Mouse (Mus musculus): Measurements from ENCODE around the gene Chn1.

Chn1 gene

DNA sequence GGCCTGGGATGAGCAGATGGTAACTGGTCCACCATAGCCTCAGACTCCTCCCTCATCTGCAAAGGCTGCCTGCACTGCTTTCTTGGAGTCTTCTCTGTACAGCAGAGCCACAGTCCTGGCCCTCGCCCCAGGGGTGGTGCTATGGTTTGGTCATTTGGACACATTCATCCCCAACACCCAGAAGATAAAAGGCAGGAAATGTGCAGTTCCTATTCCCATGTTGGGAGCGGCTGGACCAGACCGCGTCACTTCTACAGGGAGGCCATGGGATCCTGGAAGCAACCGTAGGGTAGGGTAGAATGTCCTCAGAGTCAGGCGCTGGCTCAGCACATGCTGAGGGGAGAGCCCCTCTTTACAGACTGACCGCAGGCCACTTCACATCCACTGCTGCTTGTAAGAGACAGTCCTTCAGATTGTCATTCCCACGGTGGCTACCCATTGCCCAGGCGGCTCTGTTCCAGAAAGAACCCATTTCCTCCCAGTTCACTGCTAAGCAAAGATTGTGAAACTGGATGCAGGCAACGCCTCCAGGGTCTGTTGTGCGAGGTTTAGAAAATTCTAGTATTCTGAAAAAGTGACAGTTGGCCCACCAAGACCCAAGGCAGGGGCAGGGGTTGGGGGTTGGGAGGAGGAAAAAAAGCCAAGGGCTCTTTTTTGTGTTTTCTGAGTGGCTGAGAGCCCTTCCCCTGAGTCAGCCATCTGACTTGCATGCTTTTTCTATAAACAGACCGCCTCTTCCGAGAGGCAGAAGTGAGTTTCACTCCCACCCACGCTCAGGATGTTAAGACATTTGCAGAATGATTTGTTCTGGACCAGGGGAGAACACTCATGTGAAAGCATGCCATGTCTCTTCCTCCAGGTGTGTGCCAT is 182.7 kb downstream of the Chn1 start:
- in situ Hi-C loops (cut with MseI, MboI), result no loop called here

GRCm38 (mm10) chr2:73591246-73591645 is 183.9 kb downstream of the Chn1 start:
- in situ Hi-C loops (cut with MseI, MboI), result no loop called here

DNA sequence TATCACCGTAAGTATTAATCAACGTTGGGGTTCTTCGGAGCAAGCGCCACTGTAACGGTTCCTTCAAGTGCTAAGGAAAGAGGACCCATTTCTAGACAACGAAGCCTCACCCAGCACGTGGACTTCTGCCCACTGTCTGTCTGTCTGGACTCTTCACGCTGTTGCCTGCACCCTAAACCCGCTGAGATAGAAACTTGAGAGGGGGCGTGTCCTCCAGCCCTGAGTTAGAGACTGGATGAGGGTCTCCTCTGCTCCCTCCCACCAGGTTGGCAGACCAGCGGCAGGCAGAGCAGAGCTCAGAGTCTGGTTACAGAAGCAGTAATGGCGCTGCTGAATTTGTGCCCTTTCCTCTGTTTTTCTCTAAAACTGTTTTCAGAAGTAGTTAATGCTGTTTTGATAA is 185.0 kb downstream of the Chn1 start:
- in situ Hi-C loops (cut with MseI, MboI), result no loop called here

DNA sequence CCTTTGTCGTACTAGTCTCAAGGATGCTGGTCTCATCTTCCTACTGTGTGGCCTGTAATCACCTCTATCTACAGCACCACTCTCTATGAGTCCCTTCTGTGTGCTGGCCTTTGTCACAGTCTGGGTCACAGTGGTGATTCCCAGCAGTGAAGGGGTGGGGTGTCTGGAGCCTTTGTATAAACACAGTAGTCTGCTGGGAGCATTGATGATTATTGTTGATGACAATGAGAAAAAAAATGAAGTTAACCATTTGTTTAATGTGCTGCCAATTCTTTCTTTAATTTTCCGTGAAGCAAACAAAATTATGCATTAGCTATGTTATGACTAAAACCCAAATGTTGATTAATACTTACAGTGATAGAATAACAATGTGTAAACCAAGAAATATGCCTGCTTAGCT is 186.2 kb downstream of the Chn1 start:
- in situ Hi-C loops (cut with MseI, MboI), result loop anchor here (10.0 kb wide), 2 partner anchors 156 to 176 kb away; no protein-coding TSS in a partner anchor

DNA sequence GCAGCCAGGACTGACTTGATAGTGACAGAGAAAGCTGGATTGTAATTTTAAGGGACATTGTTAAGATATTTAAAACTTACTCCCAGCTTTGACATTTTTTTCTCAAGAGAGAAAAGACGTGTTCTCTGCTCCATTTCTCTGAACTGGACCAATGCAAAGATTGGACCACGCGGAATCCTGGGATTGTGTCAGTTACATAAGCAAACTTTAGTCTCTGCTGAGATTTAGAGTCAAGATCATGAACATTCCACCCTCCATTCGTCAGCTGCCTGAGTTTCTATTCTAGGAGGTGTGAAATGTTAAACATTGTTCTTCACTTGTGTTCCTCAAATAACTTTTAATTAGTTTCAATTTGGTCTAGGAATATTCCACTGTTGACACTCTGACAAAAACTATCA is 188.0 kb downstream of the Chn1 start:
- in situ Hi-C loops (cut with MseI, MboI), result loop anchor here (10.0 kb wide), 2 partner anchors 158 to 178 kb away; no protein-coding TSS in a partner anchor

DNA sequence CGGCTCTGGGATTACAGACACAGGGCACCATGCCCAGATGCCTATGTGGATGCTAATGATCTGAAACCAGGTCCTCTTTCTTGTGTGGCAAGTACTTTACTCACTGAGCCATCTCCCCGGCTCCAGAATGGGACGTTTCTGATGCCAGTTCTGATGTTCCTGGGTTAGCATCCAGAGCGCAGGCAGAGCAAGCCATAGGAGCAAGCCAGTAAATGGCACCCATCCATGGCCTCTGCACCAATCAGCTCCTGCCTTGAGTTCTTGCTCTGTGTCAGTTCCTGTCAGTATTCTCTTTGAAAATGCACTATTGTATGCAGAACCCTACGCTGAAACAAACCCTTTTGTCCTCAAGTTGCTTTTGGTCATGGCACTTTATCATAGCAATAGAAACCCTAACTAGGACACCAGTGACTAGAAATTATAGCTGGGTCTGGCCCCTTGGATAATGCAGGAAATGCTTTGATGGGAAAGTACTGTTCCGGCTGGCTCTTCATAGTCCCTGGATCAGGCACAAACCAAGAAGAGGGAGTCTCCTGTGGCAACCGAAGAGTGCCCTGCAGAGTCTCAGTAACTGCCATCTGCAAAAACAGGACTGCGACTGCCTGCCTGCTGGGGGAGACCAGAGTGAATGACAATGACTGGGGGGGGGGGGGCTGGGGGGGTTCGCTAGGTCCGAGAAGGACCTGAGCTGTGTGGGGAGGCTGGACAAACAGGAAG is 188.6 kb downstream of the Chn1 start:
- in situ Hi-C loops (cut with MseI, MboI), result loop anchor here (10.0 kb wide), 2 partner anchors 158 to 178 kb away; no protein-coding TSS in a partner anchor

GRCm38 (mm10) chr2:73585347-73585831 is 189.8 kb downstream of the Chn1 start:
- in situ Hi-C loops (cut with MseI, MboI), result loop anchor here (10.0 kb wide), 2 partner anchors 159 to 179 kb away; no protein-coding TSS in a partner anchor

- in situ Hi-C loops (cut with MseI, MboI), result loop anchor here (10.0 kb wide), 2 partner anchors 160 to 180 kb away; no protein-coding TSS in a partner anchor
Measured at GRCm38 (mm10) chr2:73584645-73585346, 190.3 kb downstream of the Chn1 start.

DNA sequence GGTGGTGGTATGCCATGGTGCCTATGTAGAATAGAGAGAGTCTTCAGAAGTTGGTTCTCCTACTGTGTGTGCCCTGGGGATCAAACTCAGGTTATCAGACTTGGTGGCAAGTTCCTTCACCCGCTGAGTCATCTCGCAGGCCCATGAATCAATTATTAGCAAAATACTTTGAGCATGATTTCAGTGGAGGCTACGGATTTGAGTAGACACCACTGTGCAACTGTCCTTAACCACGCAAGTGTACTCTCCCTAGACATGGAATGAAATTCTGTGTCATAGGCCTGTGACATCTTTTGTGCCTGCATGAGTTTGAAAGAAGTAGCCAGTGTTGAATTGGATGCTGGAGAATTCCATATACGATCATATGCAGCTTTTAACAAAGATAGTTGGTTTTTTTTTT is 194.4 kb downstream of the Chn1 start:
- in situ Hi-C loops (cut with MseI, MboI), result loop anchor here (10.0 kb wide), 2 partner anchors 164 to 184 kb away; no protein-coding TSS in a partner anchor

DNA sequence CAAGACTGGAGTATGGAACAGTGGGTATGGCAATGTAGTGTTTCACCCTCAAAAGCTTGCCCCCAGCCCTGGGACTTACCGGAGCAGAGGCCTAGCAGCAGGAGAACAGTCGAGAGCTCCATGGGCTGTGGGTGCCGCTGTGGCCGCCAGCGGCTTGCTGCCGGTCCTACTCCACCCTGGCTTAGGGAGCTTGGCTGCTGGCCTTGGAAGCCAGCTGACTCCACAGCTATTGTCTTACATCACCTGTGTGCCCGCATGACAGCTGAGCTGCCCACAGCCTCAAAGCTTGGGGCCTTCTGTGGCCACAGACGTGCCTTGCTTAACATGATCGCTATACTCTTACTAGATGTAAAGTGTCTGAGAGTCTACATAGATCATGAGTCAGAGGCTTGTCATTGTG is 195.0 kb downstream of the Chn1 start, which contains the start of gene Chrna1:
Gene Chrna1 (minus strand): TSS at position 173 of the 400 bp plus-strand sequence.
- in situ Hi-C loops (cut with MseI, MboI), result loop anchor here (10.0 kb wide), 2 partner anchors 165 to 185 kb away; no protein-coding TSS in a partner anchor

DNA sequence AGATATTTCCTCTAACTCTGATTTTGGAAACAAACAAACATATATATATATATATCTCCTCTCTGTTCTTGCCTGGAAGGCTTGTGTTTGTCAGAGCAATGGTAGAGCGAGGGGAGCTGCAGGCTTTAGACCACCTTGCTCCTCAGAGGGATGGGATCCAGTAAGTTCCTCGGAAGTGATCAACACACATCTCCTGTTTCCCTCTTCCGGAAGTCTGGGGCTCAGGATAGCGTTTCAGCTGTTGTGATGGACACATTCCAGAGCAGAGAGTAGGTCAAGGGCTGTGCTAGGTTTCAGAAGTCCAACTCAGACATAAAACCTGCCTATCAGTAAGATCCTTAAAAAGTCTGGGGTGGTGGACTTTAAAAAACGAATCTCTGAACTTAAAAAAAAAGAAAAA is 196.0 kb downstream of the Chn1 start:
- in situ Hi-C loops (cut with MseI, MboI), result no loop called here

DNA sequence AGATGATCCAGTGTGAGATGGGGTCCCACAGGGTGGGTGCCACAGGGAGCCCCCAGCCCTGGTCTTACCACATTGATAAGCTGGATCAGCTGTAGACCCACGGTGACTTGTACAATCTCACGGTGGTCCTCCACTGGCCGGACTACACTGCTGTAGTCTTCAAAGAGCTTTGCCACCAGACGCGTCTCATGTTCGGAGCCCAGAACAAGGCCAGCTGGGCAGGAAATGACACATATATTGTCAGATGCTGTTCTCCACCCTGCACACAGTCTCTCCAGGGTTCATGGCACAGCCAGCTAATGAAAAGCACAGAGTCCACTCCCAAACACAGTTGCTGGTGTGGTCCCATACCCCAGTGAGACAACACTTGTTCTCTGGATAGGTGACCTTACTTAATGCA is 200.7 kb downstream of the Chn1 start:
- in situ Hi-C loops (cut with MseI, MboI), result no loop called here

GRCm38 (mm10) chr2:73573556-73573955 is 201.6 kb downstream of the Chn1 start:
- in situ Hi-C loops (cut with MseI, MboI), result no loop called here

GRCm38 (mm10) chr2:73572539-73573372 is 202.4 kb downstream of the Chn1 start:
- in situ Hi-C loops (cut with MseI, MboI), result no loop called here

DNA sequence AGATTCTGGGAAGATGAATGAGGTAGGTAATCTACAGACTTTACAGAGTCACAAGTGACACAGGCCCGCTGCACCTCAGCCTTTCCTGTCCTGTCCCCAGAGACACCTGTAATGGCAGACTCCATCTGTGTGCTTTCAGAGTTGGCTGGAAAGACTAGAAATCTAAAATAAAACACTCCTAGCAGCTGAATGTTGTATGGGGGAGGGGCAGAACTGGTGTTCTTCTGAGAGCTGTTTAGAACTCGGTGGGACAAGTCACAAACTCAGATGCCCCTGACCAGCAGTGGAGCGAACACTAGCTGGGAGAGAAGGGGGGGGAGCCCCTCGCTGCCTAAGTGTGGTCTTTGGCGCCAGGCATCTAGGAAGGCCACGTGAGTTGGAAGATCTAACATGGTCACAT is 203.2 kb downstream of the Chn1 start:
- in situ Hi-C loops (cut with MseI, MboI), result no loop called here

DNA sequence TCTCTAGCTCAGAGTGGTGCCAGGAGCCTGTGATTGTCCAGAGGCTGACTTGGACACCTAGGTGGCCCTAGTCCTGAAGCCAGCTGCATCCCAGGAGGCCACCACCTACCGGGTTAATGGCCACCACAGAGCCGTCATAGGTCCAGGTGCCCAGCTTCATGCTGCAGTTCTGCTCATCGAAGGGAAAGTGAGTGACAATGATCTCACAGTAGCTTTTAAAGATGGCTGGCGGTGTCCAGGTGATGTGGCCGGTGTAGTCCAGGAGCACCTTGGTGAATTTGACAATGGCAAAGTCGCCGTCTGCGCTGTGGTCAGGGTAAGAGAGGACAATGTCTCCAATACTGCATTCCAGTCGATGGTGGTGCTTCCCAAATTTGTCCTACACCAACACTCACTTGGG is 203.8 kb downstream of the Chn1 start:
- in situ Hi-C loops (cut with MseI, MboI), result no loop called here

- in situ Hi-C loops (cut with MseI, MboI), result no loop called here
Measured at GRCm38 (mm10) chr2:73566989-73567605, 208.0 kb downstream of the Chn1 start.

DNA sequence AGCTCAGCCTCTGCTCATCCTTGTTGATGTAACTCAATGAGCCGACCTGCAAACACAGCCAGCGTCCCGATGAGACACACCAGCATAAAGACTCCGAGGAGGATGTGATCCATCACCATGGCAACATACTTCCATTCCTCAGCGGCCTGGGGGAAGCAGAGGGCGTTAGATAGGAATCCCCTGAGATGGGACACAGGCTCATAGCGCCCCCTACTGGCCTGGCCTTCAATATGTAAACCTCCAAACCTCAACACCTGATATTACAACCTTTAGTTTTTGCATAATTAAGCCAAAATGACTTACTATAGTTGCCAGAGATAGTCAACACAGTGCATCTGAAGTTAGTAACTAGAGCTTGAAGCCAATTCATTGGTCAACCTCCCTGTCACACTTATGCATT is 209.0 kb downstream of the Chn1 start:
- in situ Hi-C loops (cut with MseI, MboI), result no loop called here

DNA sequence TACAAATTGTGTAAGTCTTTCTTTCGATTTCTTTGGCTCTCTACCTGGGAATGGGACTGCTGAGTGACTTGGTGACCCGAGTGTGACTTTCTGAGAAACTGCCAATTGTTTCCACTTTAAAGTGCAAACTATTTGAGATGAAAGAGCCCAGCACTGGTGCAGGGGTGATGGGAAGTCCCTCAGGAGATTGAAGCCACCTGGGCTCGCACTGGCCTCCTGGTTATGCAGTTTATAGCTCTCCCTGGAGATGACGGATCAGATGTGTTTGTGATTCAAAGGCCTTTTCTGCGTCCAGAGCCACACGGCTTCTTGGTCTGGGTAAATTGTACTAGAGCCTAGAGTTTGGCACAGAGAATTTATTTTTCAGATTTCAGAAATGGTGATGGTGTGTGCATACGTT is 211.5 kb downstream of the Chn1 start:
- in situ Hi-C loops (cut with MseI, MboI), result no loop called here

DNA sequence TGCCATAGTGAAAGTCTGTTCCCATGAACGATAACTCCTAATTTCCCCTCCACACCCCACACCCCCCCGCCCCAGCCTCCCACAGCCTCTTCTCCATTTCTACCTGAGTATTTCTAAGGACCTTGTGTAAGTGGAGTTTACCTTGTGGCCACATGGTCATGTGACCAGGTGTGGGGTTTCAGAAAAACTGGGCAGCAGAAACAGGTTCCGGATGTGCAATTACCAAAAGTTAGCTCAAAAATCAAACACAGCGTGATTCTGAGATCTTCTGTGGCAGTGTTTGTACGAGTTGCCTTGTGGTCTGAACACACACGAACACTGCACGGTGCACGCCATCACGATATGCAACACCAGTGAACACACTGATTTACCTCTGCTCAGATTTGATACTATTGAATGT is 212.5 kb downstream of the Chn1 start:
- in situ Hi-C loops (cut with MseI, MboI), result no loop called here
